Mouse (Mus musculus) A20 (cell line): ENCODE results near the gene Exoc3.

Experiments used
- DNase-seq: peaks from one replicate; pipeline ENCODE4 v3.0.0-alpha.2; 2011; ENCODE audit warnings: low read depth, low spot score

The Exoc3 gene

GRCm38 (mm10) chr13:74208317-74208985 lies at the start of gene Exoc3:
TSS of gene Exoc3 (minus strand) at chr13:74208732.
- peak; percentile 96 for DNase-seq

- no peak for DNase-seq
Observed at GRCm38 (mm10) chr13:74246494-74246893, 38.0 kb upstream of the Exoc3 start.

GRCm38 (mm10) chr13:74245899-74246231 lies 37.3 kb upstream of the Exoc3 start:
- DNase-seq, result no peak

DNA sequence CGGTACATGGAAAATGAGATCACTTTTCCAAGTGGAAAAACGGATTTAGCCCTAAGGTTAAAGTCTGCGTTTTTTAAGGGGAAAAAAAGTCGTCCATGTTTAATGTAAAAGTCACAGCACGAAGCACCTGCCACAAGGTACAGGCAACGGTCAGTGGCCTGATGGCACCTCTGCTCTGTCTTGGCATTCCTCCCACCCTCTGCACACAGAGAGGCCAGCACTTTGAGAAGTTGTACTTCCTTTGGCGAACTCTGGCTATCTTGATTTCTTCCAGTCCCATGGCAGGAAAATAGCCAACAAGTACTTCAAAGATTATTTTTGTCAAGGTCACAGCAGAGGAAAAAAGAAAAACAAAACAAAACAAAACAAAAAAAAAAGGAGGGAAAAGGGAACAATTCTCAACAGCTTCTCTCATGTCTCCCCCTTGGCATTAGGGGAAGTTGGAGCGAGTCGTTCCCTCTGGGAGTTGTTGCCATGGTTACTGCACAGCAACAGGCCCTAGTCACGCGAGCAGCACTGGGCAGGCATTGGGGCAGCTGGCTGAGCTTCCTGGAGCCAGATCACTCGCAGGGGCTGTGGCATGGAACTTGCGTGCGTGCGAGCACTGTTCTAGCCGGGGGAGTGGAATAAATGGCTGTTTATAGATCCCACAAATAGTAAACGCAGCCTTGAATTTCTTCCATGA lies 36.8 kb upstream of the Exoc3 start:
- no peak for DNase-seq

GRCm38 (mm10) chr13:74237574-74237973 lies 29.0 kb upstream of the Exoc3 start:
- DNase-seq, result no peak

DNA sequence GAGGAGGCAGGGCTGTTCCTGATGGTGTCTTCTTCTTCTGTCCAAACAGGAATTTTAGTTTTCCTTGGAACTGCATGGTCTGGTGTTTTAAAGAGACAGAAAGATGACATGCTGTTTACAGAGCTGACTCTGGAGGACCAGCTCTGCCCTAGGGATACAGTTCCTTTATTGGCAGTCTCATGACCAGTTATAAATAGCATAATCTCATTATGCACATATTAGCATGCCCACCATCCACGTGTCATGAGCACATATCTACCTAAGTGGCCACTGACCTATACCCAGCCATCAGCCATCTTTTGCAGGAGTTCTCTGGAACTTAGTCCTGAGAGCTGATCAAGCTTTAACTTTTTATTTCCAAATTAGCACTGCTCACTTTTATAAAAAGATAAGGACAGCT lies 12.1 kb upstream of the Exoc3 start:
- DNase-seq, result no peak

- no peak for DNase-seq
Observed at GRCm38 (mm10) chr13:74218441-74218840, 9.9 kb upstream of the Exoc3 start.

DNA sequence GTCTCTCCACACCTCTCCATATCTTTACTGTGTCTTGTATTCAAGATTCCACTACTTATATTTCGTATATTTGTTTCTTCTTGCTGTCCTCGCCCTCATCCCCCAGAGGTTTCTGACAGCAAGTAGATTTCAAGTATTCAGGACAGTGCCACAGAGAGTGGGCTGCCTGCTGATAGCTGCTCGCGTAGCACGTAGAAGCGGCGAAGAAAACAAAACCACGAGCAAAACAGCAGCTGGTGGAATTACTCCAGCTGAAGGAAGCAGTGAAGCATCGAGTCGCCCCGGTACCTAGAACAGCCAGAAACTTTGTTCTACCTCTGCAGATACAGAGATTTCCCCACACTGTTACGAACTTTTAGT lies 434 bp upstream of the Exoc3 start:
- no peak for DNase-seq

DNA sequence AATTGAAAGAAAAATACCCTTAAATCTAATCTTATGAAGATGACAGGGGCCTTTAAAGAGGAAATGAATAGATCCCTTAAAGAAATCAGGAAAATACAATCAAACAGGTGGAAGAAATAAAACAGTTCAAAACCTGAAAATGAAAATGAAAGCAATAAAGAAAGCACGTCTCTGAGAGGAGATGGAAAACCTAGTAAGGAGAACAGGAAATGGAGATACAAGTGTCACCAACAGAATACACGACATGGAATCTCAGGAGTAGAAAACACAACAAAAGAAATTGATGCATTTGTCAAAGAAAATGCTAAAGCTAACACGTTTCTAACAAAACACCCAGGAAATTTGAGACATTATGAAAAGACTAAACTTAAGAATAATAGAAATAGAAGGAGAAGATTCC lies 12.1 kb downstream of the Exoc3 start:
- DNase-seq, result no peak

GRCm38 (mm10) chr13:74192613-74193012 lies 15.9 kb downstream of the Exoc3 start:
- peak; percentile 40 for DNase-seq

DNA sequence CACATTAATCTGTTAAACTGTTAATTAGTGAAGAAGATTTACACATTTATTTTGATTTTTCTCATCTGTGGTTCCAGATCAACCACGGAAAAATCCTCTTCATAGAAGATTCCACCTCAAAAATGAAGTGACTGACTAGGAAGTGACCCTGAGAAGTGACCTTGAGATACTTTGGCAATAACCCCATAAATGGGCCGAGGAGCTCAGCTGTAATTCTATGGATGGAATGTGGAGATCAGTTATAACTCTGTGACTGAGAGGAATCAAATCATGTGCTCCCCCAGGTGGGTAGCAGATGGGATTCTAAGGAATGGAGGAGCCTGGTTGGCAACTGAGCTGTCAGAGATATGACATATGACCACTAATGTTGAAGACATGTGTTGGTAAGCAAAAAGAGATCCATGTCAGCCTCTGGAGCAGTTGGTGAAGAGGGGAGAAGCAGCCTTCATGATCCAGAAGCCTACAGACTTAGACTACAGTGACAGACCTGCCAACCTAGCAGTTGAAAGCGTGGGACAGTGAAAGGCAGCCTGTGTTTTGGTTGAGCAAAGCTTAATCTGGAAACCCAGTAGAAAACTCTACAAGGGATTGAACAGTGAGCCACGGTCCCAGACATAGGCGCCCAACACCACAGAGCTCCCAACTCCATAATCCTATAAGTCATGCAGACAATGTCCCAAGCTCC lies 25.4 kb downstream of the Exoc3 start:
- DNase-seq, result no peak

DNA sequence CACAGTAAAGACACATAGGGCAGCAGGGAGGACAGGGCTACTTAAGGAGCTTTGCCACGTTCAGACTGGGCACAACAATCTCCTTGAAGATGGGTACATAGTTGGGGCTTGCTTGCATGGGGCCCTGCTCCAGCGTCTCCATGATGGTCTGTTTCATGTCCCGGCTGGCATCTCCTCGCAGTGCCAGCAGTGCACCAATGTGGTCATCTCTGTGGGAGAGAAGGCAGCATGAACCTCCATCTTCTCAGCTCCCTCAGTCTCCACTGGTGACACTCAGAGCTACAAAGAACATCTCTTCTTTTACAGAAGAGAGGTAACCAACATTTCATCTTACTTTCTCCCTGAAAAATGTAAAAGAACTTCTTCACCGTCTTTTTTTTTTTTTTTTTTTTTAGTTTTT lies 36.5 kb downstream of the Exoc3 start:
- no peak for DNase-seq

DNA sequence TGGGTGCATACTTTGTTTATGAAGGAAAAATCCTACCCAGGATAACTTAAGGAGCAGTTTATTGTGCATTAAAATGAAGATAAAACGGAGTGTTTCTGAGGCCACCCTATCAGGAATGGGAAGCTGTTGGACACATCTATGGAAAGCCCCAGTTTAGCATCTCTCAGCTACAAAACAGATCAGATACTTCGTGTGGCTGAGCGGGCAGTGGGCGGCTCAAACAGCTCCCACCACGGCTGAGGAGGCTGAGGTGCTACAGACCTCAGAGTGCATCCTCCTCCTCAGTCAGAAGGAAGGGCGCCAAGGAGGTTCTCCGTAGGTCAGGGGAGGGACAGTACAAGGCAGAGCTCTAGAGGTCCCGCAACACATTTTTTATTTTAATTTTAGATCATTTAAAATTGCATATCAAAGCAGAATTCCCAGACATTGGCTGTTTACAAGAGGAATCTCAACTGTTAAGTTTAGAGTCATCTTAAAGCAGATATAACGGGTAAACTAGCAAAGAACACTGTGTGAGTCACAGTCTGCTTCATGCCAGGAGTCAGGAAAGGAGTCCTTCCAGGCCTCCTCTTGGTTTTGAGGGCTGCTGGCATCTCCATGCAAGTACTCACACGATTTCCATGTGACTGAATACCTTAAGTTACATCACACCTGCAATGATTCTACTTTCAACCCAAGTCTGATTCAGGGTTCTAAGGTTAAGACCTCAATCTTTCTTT lies 38.9 kb downstream of the Exoc3 start:
- no peak for DNase-seq

GRCm38 (mm10) chr13:74167492-74167891 lies 41.0 kb downstream of the Exoc3 start:
- no peak for DNase-seq

DNA sequence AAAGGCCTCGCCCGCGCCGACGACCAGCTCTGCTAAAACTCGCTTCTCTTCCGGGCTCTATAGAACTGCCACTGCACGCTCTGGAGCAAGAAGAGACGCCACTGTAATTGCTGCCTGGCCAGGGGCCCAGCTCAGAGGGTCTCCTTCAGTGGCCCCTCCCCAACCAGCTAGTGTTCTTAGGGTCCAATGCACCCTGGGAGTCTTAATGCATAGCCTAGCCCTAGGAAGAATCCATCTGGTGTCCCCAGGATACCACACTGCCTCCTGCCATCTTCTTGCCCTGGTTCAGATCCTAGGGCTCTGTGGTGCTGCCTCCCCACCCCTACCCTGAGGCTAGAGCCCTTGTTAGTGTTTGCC lies 41.5 kb downstream of the Exoc3 start:
- DNase-seq, result no peak

GRCm38 (mm10) chr13:74166348-74167056 lies 42.0 kb downstream of the Exoc3 start:
- peak; percentile 36 for DNase-seq

DNA sequence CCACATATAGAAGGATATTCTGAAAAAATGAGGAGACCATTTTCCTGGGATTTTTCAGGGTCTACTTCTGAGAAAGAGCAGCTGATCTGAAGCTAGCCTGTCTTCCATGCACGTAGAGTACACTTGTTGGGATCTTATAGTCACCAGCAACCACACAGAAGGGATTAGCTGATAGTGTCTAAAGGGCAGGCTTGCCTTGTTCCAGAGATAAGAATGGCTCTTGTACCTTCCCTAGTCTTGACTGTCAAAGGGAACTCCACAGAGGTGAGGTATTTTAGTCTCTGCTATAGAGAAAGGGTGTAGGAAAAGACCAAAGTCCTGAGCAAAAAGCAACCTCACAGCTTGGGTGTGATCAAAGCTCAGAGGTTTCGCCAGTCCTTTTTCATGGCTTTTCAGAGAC lies 61.2 kb downstream of the Exoc3 start:
- DNase-seq, result no peak

DNA sequence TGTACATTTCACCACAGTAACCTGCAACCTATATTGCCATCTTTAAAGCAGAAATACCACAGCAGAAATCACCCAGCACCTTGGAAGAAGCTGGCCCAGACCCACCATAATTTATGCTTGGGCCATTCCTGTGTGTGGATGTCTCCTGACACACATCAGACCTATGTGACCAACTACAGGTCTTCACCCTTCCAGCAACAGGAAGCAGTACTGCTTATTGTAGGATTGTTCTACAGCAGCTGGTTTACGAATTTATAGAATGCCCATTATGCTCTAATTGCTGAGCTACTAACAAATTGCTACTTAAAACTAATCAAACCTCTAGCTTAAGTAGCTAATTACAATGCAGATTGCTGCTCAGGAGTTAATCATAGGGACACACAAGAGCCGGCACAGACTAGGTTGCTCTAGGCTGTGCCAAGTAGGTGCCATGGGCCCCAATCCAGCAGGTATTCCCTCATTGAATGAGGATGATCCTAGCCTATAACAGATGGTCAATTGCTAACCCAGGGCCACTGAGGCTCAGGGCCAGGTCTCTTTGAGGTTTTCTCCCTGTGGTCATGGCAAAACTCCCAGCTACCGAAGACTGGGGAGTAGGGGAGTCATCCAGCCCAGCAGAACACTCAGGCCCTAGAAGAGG lies 62.4 kb downstream of the Exoc3 start:
- no peak for DNase-seq

DNA sequence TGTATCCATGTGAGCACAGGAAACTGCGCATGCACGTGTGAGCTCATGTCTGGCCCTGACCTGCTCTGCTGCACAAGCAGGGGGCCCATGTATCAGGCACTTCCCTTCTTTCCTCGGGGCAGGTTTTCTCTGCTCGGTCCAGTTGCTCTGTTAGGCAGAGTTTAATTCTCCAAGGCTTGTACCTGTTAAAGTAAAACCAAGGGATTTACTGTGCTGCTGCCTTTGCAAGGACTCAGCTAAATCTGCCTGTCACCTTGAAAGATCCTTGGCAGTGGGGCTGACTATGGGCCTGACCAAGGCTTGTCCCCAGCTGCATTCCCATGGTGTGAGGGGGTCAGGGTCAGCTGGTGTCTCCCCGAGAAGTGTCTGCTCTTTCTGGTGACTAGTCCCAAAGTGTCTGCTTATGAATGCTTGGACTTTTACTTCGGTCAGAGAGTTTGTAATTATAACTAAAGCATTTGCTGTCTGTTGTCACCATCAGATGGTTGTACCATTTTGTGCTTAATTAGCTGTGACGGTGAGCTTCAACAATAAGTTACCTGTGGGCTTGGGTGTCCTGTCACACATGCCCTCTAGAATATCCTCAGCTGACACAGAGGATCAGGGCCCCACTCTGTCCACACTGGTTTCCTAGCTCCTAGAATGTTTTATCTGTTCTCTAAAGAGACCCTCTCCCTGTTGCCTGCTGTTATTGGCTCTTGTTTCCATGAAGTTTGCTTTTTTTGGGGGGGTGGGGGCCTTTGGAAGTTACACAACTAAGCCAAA lies 64.2 kb downstream of the Exoc3 start:
- peak; percentile 13 for DNase-seq

- no peak for DNase-seq
Observed at GRCm38 (mm10) chr13:74143282-74143681, 65.2 kb downstream of the Exoc3 start.

- no peak for DNase-seq
Observed at GRCm38 (mm10) chr13:74140793-74141192, 67.7 kb downstream of the Exoc3 start.
